Mouse (Mus musculus) adrenal gland, postnatal 4 days (tissue): ENCODE measurements at regions not wholly inside any gene's neighbourhood (a gene's known extent, or its start where the extent isn't known, plus 50 kb on each side); places are given as distances from the start of the nearest gene placed in this dataset.
A peak's percentile ranks its signal among the peaks of the same experiment; 100 is the strongest.

Experiments
- DNase-seq, 2 experiments: peaks; one replicate each; pipeline ENCODE4 v3.0.0; 2021 to 2022; ENCODE audit warnings: low spot score in 2 of 2, mixed read lengths in 2 of 2

DNA sequence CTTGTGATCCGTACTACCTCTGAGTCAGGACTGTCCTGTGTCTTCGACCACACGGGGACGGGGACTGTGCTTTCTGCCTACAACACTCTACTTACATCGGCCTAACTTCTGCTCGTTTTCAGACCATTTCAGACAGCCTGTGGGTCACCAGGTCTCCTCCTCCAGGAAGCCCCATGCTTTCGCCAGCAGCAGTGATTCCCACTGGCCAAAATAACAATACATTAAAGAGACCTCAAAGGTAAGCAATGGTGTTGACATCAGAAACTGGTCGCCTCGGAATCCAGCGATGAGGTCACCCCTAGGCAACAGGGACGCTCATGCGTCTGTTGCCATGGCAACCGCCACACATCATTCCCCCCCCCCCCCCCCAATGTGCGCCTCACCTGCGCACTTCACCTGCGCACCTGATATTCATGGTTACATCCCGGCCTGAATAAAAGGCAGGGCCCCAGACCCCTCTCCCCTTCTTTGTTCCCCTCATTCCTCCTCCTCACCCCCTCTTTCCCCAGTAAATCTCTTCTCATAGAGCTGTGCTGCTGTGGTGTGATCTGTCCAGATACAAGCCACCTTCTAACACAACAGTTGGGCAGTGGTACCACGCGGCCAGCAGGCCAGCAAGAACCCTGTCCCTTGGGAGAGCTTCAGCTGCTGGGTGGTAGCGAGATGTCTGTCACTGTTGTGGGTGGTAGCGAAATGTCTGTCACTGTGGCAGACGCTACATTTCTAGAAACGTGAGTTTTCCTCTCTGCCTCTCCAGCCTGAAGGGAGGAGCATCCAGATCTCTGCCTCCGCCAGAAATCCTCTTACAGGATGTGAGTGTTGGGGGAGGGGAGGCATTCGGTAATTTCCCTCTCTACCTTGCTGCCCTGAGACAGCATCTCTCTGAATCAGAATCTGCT lies 145.0 kb downstream of the Setd4 start:
- no peak for DNase-seq

DNA sequence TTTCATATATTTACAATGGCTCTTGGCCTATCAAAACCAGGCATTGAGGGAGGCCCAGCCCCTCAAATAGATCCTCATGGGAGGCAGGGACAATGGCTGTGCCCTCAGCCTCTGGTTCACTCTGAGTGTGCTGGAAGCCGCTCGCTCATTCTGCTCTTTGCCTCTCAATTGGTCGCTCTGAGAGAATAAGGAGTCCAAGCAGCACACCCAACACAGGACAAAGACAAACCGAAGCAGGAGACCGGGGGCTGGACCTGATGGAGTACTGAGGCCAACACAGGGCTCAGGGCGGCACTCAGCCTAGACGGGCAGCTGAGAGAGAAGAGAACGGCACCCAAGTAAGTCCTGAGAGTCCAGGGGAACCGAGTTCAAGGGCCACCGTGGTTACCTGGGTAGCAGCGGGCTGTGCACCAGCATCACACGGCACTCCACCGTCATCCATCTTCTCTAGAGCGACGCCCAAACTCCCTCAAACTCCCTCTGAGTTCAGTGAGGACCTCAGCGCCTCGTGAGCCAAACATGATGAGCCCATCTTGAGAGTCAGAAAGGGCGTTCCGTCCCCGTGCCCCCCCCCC lies 145.8 kb downstream of the Setd4 start:
- DNase-seq = no peak

DNA sequence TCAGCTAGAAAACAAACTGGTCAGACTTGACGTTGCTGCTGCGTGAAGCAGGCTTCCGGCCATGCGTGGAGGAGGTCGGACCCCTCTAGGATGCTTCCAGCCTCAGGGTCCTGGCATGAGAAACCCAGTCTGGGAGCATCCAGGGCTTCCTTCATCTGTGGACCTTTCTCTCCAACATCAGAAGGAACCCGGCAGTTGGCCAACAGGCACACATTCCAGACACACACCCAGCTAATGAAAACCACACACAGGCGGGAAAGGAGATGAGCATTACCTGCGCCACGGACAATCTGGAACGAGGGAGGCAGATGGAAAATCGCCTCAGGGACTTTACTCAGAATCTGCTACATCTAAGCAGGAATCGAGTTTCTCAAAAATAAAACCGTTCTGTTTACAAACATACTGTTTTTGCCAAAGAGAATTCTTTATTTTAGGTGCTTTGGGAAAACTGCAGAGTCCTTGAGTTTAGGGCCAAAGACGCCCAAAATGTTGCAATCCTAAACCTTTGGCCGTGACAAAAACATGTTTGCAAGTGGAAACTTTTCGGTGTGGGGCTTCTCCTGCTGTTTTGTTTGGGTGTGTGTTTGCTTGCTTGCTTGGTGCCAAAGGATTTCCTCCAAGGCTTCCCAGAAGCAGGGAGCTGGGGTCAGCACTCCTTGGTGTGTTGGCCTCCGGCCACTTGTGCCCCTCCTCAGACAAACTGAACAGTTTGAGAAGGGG lies 147.0 kb downstream of the Setd4 start:
- DNase-seq = no peak

DNA sequence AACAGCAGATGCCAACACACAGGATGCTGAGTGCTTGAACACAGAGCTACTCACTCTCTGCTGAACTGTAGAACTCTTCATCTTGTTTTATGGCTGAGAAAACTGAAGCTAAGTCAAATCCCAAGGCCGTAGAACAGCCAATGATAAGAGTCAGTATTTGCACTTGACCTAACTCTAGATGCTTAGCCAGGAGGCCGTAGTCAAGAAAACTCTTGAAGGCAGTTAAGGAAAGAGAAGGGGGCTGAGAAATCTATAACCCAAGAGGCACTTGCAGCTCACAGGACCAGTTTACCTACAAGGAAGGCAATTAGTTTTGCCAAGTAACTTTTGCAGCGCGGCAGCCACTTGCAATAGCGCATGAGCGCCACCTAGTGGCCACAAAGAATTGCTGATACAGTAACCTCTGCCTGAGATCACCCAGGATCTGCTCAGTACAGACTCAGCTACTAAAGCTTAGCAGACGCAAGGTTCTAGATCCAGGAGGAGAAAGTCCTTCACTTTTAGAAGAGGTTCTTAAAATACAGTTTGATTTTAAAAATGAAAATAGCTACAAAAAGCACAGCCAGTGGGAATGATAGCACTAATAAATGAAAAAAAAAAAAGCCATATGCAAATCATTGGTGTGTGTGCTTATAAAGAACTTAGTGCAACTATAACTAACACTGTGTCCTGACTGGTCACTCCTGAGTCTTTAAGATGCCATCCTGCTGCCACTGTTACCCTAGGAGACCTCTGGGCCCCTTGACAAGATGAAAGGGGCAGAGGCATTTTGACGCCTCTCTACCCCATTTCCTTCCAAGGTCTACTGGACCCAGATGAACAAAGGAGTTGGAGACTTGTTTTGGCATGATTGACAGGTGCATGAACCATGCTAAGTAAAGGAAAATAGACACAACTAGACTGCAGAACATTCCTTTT lies 149.5 kb downstream of the Setd4 start:
- peak; percentile 35 to 57 for DNase-seq

DNA sequence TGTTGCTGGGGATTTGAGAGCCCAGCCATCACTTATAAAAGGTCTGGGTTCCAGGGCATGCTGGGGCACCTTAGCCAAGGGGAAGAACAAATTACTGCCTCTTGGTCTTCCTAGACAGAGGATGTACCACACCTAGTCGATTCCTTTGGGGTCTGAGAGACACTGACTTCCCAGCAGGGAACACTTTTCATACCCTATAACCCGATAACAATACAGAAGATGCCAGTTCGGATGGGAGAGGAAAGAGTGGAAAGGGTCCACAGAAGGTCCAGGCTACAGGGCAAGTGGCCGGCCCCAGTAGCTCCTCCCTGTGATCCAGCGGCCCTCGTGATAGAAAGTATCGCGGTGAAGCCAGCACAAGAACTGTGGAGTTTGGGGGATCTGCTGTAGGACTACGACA lies 150.8 kb downstream of the Setd4 start:
- no peak for DNase-seq

DNA sequence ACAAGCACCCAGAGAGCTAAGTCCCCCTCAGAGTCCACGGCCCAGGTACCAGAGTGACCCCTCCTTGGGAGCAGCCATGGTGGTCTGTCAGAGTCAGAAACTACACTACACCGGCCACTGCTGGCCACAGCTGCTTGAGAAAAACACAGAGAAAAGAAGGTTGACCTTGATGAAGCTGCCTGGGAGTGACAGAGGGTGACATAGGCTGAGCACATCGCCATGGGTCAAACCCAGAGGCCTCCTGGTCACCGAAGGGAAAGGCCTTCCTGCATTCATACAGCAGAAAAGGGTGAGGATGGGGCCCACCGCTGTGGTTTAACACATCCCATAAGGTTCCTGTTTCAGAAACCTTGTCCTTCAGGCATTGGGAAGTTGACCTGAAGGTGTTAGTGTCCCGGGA lies 153.0 kb downstream of the Setd4 start:
- no peak for DNase-seq

DNA sequence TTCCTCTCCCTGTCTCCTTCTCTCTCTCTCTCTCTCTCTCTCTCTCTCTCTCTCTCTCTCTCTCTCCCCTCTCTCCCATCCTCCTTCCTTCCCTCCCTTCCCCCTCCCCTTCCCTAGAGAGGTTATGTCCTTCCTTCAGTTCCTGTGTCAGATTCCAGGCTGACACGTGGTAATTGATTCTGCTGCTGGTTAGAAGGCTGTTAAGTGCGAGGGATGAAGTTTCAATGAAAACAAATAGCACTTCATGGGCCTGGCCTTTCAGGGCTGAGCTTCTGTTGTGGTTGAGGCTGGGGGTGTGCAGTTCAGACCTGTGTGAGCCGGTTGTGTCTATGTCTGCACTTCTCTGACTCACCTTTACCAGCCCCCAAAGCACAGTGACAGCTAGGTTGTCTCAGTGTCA lies 153.9 kb downstream of the Setd4 start:
- no peak for DNase-seq

DNA sequence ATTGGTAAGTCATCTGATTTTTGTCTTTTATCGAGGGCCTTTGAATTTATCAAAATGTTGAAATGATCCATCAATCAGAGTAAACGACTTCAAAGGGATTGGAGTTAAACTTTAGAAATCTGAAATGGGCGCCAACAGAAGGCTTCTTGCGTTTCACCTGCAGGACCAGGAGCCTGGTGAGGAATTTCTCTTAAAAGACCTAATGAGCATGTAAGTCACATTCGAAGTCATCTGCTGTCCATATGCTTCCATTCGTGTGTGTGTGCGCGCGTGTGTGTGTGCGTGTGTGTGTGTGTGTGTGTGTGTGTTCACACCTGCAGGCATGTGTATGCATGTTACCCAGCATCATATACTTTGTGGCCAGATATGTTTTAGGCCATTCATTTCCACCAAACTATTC lies 155.7 kb downstream of the Setd4 start:
- DNase-seq = no peak

DNA sequence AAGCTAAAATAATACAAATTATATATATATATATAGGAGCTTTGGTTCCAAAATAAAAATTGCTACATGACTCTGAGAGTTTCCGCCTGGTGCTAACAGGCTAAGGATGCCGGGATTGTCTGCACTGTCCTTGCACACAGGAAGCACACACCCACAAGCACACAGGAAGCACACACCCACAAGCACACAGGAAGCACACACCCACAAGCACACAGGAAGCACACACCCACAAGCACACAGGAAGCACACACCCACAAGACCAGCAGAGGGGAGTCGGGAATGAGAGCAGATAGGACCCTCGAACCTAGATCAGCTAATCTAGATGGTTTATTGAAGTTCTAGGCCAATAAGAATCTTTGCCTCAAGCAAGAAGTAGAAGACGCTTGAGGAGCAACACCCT lies 156.9 kb downstream of the Setd4 start:
- DNase-seq = no peak

GRCm38 (mm10) chr16:93446206-93446605 lies 157.7 kb downstream of the Setd4 start:
- DNase-seq = no peak

DNA sequence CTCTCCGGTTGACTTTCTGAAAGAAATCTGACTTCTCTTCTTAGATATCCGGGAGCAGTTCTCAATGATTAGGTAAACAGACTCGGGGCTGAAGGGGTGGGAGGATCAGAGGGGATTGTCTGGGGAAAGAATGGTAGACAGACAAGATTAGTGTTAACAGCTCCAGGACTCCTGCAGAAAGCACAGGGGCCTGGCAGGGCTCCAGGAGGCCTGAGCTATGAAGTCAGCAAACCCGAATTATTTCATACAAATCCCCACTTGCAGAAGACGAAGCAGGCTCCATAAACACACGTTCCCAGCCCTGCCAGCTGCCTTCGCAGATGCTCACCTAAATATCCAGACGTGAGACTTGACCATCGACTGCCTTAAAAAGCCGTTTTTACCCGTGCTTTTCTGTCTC lies 161.0 kb downstream of the Setd4 start:
- DNase-seq = no peak

DNA sequence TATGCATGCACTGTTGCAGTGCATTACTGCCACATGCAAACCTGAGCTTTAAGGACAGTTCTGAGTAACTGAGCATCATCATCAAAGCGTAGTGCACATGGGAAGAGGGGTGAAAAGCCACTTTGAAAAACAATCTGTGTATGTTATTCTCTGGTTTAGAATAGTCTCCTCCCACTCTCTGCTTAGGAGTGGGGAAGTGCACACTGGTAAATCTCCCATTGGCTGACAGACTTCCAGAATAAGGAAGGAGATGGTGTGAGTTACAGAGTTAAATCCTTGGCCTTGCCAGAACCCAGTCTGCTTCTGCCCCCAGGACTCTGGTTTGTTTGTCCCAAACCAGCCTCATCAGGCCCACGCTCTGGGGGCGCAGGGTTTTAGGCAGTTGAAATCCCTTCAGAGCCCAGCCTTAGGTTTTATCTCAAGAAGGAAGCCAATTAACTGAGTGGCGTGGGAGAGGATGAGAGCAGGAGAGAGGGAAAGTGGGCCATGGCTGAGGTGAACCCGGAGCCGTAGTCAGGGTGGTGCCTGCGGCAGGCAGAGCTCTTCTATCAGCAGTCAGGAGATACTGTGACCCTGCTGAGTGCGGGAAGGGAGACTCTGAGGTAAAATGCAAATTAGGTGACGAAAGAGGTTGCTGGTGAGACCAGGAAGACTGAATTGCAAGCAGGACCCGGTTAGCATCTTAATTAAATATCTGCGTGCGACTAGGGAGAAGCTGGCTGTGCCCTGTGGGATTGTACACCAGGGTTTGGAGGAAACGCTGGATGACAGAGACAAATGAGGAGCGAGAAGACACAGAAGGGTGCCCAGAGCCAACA lies 166.0 kb downstream of the Setd4 start:
- no peak for DNase-seq

- DNase-seq = no peak
Observed at GRCm38 (mm10) chr16:93436732-93437131, 167.1 kb downstream of the Setd4 start.

DNA sequence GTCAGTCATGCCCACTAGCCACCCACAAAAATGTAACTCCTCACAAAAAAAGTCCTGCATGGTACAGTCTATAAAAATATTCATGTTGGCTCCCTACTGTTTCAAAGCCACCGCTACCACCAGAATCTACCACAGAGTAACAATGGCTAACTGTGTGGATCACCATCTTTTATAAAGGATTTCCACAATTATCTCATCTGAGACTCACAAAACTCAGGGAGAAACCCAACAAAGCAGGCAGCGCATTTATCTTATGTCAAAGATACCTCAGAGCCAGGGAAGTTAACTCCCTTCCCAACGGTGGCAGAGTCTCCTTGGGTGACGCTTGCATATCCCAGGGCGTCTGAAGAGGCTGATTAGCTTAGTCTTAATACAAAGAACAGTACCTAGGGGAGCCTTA lies 172.5 kb downstream of the Setd4 start:
- no peak for DNase-seq

DNA sequence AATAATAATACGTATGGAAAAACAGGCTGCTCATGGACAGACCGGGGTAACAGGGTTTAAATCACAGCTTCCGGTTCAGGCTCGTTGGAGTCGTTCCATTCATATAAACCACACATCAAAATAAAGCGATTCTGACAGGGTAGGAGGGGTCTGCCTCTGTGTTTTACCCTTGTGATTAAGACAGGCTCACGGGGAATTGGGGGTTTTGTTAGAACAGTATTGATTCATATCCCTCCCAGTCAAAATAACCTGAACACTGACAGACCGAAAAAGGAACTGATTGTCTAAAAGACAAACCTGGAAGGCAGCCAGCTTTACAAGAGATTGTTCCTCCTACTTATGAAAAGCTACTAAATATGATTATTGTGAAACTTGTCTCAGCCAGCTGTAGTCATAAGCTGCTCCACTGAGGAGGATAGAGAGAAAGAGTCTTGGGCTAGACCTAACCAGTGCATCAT lies 174.5 kb downstream of the Setd4 start:
- DNase-seq = no peak

GRCm38 (mm10) chr16:93427264-93427663 lies 176.6 kb downstream of the Setd4 start:
- no peak for DNase-seq

DNA sequence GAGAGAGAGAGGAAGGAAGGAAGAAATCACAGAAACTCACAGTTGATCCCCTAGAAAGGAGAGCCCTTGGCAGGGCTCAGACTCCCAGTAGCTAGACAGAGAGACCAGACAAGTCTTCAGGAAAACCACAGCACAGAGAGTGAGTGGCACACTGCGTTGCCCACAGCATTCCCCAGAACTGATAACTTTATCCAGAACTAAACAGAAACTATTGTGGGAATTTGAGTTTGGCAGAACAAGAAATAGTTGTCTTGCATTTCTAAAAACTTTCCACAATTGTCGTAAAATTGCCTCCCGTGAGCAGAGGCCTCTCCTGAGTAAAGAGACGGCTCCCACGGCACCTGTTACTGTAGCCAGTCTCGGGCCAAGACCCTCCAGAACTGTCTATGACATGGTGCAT lies 178.1 kb downstream of the Setd4 start:
- DNase-seq = no peak

DNA sequence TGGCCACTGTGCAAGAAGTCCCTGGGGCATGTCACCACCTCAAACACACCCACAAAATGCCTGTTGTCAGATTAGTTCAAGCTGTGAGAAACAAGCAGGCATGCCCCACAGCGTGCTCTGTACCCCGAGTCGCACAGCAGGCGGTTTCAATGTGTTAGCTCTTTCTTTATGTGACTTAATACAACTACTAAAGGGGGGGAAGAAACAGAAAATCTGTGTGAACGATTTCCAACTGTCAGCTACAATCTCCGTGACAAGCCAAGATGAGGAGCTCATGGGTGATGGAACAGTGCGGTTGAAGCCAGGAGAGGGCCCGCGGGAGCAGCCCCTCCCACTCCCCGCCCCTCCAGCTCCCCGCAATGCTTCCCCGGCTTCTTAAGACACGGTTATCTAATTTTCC lies 180.7 kb downstream of the Setd4 start:
- no peak for DNase-seq

DNA sequence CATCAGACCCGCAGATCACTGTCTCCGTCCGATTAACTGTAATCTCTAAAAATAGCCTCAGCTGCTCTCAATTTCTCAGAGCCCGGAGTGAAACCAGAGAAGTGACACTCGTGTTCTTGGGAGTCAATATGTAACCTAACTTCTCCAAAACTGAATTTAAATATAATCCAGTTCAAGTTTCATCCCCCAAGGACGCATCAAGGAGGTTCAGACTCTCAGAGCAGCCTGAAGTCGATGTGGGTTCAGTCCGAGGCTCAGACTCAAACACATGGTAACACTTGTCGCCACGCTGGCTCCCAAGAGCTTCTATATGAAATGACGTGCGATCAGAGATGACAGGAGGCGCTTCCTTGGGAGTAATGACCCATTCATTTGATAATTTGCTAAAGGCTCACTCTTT lies 181.6 kb downstream of the Setd4 start:
- DNase-seq = no peak

DNA sequence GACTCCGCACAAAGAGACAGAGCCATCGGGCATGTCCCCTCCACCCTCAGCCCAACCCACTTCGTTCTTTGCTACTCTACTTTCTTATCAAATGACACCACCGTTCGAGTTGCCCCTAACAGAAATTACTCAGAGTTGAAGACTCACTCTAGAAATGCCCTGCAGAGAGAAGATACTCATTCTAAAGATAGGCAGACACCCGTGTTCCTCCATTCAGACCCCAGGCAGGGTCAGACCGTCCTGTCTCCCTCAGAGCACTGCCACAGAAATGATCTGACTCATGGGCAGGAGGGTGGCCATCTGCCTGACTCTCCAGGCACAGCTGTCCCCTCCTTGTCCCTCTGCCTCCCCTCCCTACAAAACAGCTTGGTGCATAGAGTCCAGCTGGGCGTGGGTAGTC lies 185.6 kb downstream of the Setd4 start:
- no peak for DNase-seq
